Mouse (Mus musculus) midbrain, embryonic 15.5 days (tissue): ENCODE results near the gene Aqp11. TPM values are rescaled to one million over a fixed set of nuclear protein-coding genes. Genes with fewer than 3 reads are reported as not detected.

Experiments used
- ATAC-seq: fragments of 200-750 bp; cut with Nextera tagmentation; replicated peaks from 2 replicates; pipeline ENCODE4 v1.8.0; 2017; ENCODE audit warnings: moderate TSS enrichment
- H3K27ac ChIP-seq: fragments of 300-500 bp; sonication (generic); 2 replicates; pipeline ENCODE4 v1.5.1; 2015; ENCODE audit warnings: mild to moderate bottlenecking, inconsistent platforms
- H3K27me3 ChIP-seq: fragments of 300-500 bp; sonication (generic); replicated peaks from 2 replicates; pipeline ENCODE4 v1.6.1; 2015; ENCODE audit warnings: inconsistent platforms
- H3K36me3 ChIP-seq: fragments of 300-500 bp; sonication (generic); replicated peaks from 2 replicates; pipeline ENCODE4 v1.6.1; 2015; ENCODE audit warnings: inconsistent platforms
- H3K4me1 ChIP-seq: fragments of 300-500 bp; sonication (generic); 2 replicates; pipeline ENCODE4 v1.6.1; 2015; ENCODE audit warnings: inconsistent platforms
- H3K4me2 ChIP-seq: fragments of 300-500 bp; sonication (generic); 2 replicates; pipeline ENCODE4 v1.6.1; 2015; ENCODE audit warnings: inconsistent platforms, mild to moderate bottlenecking, moderate library complexity
- H3K4me3 ChIP-seq: fragments of 300-500 bp; sonication (generic); 2 replicates; pipeline ENCODE4 v1.5.1; 2015; ENCODE audit warnings: mild to moderate bottlenecking, inconsistent platforms
- H3K9ac ChIP-seq: fragments of 300-500 bp; sonication (generic); 2 replicates; pipeline ENCODE4 v1.6.1; 2015; ENCODE audit warnings: mild to moderate bottlenecking, inconsistent platforms
- H3K9me3 ChIP-seq: fragments of 300-500 bp; sonication (generic); 2 replicates; pipeline ENCODE4 v1.6.1; 2016; ENCODE audit warnings: inconsistent platforms
- WGBS: fragments of 180-500 bp; shearing (Covaris S2); methylation state at CpG from one replicate; pipeline ENCODE4 v1.1.7; 2015; ENCODE audit warnings: mixed read lengths; 5-methylcytosine and 5-hydroxymethylcytosine counted together
- polyA plus RNA-seq: library from polyadenylated mRNA; unstranded; fragments of >200 nt; fragmentation: Nextera tagmentation; extraction: Ambion mirVana; gene quantifications from 2 replicates; pipeline ENCODE4 v1.2.1, GENCODE M21; 2015

Gene Aqp11
- polyA plus RNA-seq: 15.9 and 18.0 TPM in 2 replicates

GRCm38 (mm10) chr7:97737638-97738456 lies at the start of gene Aqp11:
Aqp11 (minus strand) TSS chr7:97738289.
- H3K4me3 ChIP-seq: peak within 1 kb of the TSS; percentile 84
- H3K27me3 ChIP-seq: 0 out of 2 replicates have a peak, but pooled peaks cover 3% of the 10 kb centered on the region
- peaks cover 15% of the 10 kb centered on the region for H3K4me1 ChIP-seq
- no peaks in the 10 kb centered on the region for H3K9me3 ChIP-seq
- peak within 1 kb of the TSS; percentile 73 for H3K9ac ChIP-seq
- H3K4me2 ChIP-seq: peak within 1 kb of the TSS; percentile 98
- peak within 1 kb of the TSS; percentile 53 for H3K27ac ChIP-seq
- H3K36me3 ChIP-seq: no peaks in the 10 kb centered on the region
- ATAC-seq: peak; percentile 94
- WGBS: under 1% methylated on average over 61 of the region's 64 CpGs

GRCm38 (mm10) chr7:97783523-97783922 lies 45.4 kb upstream of the Aqp11 start:
- Histone ChIP-seq H3K4me2 (no peak overlapping the region), H3K27ac (no peak overlapping the region), H3K4me1 (peaks cover 5% of the 10 kb centered on the region; the same call in 1 of the 2 replicates), H3K36me3 (no peaks in the 10 kb centered on the region), H3K4me3 (no peak overlapping the region), H3K9me3 (no peaks in the 10 kb centered on the region), H3K27me3 (no peaks in the 10 kb centered on the region), H3K9ac (no peak overlapping the region)
- no peak for ATAC-seq
- WGBS: 59% methylated on average over 5 of the region's 5 CpGs

DNA sequence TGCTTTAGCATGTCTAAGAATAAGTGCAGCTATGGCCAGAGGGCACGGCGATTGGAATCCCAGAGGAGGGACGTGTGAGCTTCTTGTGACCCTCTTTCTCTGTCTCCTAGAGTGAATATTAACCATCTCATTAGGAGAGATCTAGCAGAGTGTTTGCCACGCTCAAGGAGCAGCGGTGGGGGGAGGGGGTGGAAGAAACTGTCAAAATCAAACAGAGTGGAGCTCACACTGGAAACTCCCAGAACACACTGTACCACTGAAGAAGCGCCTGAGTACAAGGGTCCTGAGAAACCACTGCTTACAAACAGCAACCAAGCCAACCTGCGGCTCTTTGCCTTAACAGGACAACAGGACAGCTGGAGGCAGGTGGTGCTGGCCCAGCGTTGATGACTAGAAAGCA lies 43.4 kb upstream of the Aqp11 start:
- H3K9ac ChIP-seq: no peak overlapping the region
- H3K9me3 ChIP-seq: no peaks in the 10 kb centered on the region
- H3K4me3 ChIP-seq: no peak overlapping the region
- no peak overlapping the region for H3K4me2 ChIP-seq
- no peak overlapping the region for H3K27ac ChIP-seq
- ATAC-seq: no peak
- H3K36me3 ChIP-seq: no peaks in the 10 kb centered on the region
- 70% methylated on average over 8 of the region's 8 CpGs for WGBS
- no peaks in the 10 kb centered on the region for H3K4me1 ChIP-seq
- H3K27me3 ChIP-seq: no peaks in the 10 kb centered on the region

- Histone ChIP-seq H3K9ac (no peak overlapping the region), H3K36me3 (no peaks in the 10 kb centered on the region), H3K4me1 (no peaks in the 10 kb centered on the region), H3K4me2 (no peak overlapping the region), H3K9me3 (no peaks in the 10 kb centered on the region), H3K27ac (no peak overlapping the region), H3K27me3 (no peaks in the 10 kb centered on the region), H3K4me3 (no peak overlapping the region)
- ATAC-seq: no peak
- WGBS: 92% methylated on average over 1 of the region's 1 CpGs
These were observed 42.7 kb upstream of the Aqp11 start for GRCm38 (mm10) chr7:97780815-97781214.

DNA sequence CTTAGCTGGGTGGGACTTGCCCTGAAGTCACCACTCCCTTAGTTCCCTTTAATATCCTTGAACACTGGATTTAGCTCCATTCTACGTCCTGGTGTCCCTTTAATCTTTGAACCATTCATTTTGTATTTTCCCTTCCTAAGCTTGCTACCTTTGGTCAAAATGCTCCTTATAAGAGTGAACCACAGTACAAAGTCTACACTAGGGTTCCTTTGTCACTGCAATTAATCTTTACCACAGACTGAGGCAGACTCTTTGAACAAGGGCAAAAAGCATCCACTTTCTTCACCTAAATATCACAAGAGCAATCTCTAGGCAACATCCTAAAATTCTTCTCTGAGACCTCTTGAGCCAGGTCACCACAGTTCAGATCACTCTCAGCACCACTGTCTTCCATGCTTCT lies 42.1 kb upstream of the Aqp11 start:
- WGBS: 85% methylated on average over 1 of the region's 1 CpGs
- no peak overlapping the region for H3K4me3 ChIP-seq
- ATAC-seq: no peak
- H3K27me3 ChIP-seq: no peaks in the 10 kb centered on the region
- H3K4me1 ChIP-seq: no peaks in the 10 kb centered on the region
- no peak overlapping the region for H3K4me2 ChIP-seq
- H3K36me3 ChIP-seq: no peaks in the 10 kb centered on the region
- no peaks in the 10 kb centered on the region for H3K9me3 ChIP-seq
- no peak overlapping the region for H3K9ac ChIP-seq
- no peak overlapping the region for H3K27ac ChIP-seq

GRCm38 (mm10) chr7:97777191-97777590 lies 39.1 kb upstream of the Aqp11 start:
- H3K4me2 ChIP-seq: no peak overlapping the region
- no peaks in the 10 kb centered on the region for H3K4me1 ChIP-seq
- H3K9me3 ChIP-seq: no peaks in the 10 kb centered on the region
- H3K27ac ChIP-seq: no peak overlapping the region
- no peak overlapping the region for H3K9ac ChIP-seq
- ATAC-seq: no peak
- 92% methylated on average over 4 of the region's 4 CpGs for WGBS
- H3K36me3 ChIP-seq: no peaks in the 10 kb centered on the region
- no peaks in the 10 kb centered on the region for H3K27me3 ChIP-seq
- H3K4me3 ChIP-seq: no peak overlapping the region

DNA sequence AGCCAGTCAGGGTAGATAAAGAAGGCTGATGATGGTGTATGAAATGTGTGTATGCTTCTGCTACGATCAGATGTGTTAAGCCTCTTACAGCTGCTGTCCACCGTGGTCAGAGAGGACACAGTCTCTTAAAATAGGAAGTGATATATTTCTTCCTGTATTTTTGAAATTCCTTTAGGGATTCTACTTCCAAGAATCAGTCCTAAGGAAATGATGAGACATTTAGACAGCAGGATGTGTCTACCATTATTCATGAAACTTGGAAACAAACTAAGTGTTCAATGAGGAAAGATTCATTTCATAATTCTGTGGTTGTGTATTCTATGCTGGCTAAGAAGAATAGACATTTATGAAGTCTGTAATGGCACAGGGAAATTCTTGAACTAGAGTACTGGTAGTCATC lies 37.8 kb upstream of the Aqp11 start:
- ATAC-seq: no peak
- Histone ChIP-seq H3K9me3 (no peaks in the 10 kb centered on the region), H3K27me3 (no peaks in the 10 kb centered on the region), H3K4me1 (no peaks in the 10 kb centered on the region), H3K4me2 (no peak overlapping the region), H3K9ac (no peak overlapping the region), H3K4me3 (no peak overlapping the region), H3K36me3 (no peaks in the 10 kb centered on the region), H3K27ac (no peak overlapping the region)
- 56% methylated on average over 2 of the region's 2 CpGs for WGBS

GRCm38 (mm10) chr7:97775380-97775779 lies 37.3 kb upstream of the Aqp11 start:
- no peaks in the 10 kb centered on the region for H3K9me3 ChIP-seq
- 15% methylated on average over 3 of the region's 3 CpGs for WGBS
- H3K36me3 ChIP-seq: no peaks in the 10 kb centered on the region
- H3K27ac ChIP-seq: no peak overlapping the region
- H3K27me3 ChIP-seq: no peaks in the 10 kb centered on the region
- H3K4me2 ChIP-seq: no peak overlapping the region
- no peaks in the 10 kb centered on the region for H3K4me1 ChIP-seq
- no peak overlapping the region for H3K4me3 ChIP-seq
- no peak overlapping the region for H3K9ac ChIP-seq
- ATAC-seq: no peak

DNA sequence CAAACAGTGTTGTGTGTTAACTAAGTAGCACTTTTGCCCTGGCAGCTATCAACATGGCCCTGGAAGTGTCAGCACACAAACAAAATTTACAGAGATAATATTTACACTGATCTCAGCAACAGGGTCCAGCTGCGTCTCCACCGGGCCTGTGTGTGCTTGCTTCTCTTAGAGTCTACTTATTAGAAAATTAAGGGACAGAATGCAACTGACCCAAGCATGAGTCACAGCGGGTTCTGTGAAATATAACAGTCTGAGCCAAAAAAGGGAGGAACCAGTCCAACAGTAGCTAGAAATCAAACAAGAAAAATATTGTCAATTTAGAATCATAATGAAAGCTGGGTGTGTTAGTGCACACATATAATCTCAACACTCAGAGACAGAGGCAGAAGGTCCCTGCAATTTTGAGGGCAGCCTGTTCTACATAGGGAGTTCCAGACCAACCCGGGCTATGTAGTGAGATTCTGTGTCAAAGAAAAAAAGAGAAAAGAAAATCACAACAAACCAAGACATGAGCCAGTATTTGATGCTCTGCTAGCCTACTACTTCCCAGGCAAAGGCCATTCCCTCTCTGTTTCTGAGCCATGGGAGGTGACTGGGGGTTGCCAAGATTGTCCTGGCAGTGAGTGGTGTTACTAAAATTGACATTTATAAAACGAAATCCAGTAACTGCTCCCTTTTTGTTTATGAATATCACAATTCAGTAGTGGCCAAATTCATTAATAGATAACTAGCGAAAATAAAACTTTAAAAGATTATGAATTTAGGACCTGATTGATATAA lies 32.9 kb upstream of the Aqp11 start:
- Histone ChIP-seq H3K36me3 (no peaks in the 10 kb centered on the region), H3K4me2 (no peak overlapping the region), H3K27ac (no peak overlapping the region), H3K9ac (no peak overlapping the region), H3K4me1 (no peaks in the 10 kb centered on the region), H3K4me3 (no peak overlapping the region), H3K9me3 (no peaks in the 10 kb centered on the region), H3K27me3 (no peaks in the 10 kb centered on the region)
- ATAC-seq: no peak
- WGBS: 86% methylated on average over 6 of the region's 6 CpGs

DNA sequence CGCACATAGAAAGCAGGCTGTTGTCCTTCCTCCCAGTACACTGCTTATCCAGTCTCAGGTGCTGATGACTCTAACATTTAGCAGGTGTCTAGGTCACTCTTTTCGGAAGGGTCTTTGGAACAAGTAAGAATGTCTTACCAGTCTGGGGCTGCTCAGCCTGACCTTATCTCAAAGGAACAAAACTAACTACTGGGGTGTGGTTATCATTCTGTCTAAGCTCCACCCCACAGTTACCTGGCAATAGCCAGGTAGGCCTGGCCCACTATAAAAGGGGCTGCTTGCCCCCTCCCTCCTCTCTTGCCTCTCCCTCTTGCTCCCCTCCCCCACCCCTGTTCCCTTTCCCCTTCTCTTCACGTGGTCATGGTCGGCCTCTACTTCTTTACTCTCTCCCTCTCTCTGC lies 30.9 kb upstream of the Aqp11 start:
- WGBS: 87% methylated on average over 4 of the region's 4 CpGs
- no peak overlapping the region for H3K9ac ChIP-seq
- H3K27ac ChIP-seq: no peak overlapping the region
- no peak overlapping the region for H3K4me3 ChIP-seq
- H3K36me3 ChIP-seq: no peaks in the 10 kb centered on the region
- no peaks in the 10 kb centered on the region for H3K27me3 ChIP-seq
- H3K4me1 ChIP-seq: no peaks in the 10 kb centered on the region
- no peaks in the 10 kb centered on the region for H3K9me3 ChIP-seq
- H3K4me2 ChIP-seq: no peak overlapping the region
- ATAC-seq: no peak

DNA sequence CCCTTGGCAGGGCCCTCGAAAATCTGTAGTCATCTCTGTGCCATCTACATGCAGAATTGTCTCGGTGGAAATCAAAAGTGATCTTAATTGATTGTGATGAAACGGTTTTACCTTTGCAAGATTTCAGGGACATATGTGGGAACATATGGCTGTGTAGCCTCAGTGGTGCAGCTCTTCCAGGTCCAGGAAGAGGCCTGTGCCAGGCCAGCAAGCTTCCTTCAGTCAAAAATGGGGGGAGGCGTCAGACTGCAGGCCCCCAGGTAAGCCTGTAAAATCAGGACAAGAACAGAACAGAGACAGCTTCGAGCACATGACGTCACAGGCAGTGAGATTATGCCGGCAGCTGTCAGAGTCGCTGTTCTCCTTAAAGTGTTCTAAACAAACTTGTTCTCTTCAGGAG lies 29.8 kb upstream of the Aqp11 start:
- no peaks in the 10 kb centered on the region for H3K27me3 ChIP-seq
- no peak overlapping the region for H3K27ac ChIP-seq
- ATAC-seq: no peak
- H3K9ac ChIP-seq: no peak overlapping the region
- no peaks in the 10 kb centered on the region for H3K9me3 ChIP-seq
- no peak overlapping the region for H3K4me3 ChIP-seq
- no peaks in the 10 kb centered on the region for H3K4me1 ChIP-seq
- WGBS: 83% methylated on average over 8 of the region's 8 CpGs
- H3K36me3 ChIP-seq: no peaks in the 10 kb centered on the region
- no peak overlapping the region for H3K4me2 ChIP-seq

- no peak overlapping the region for H3K4me3 ChIP-seq
- H3K36me3 ChIP-seq: no peaks in the 10 kb centered on the region
- 82% methylated on average over 9 of the region's 9 CpGs for WGBS
- no peak overlapping the region for H3K27ac ChIP-seq
- H3K9me3 ChIP-seq: no peaks in the 10 kb centered on the region
- H3K27me3 ChIP-seq: no peaks in the 10 kb centered on the region
- H3K4me1 ChIP-seq: no peaks in the 10 kb centered on the region
- H3K4me2 ChIP-seq: no peak overlapping the region
- no peak overlapping the region for H3K9ac ChIP-seq
- no peak for ATAC-seq
These were observed 28.5 kb upstream of the Aqp11 start for GRCm38 (mm10) chr7:97766406-97767166.
